Mouse (Mus musculus): ENCODE data around the gene Thap3.

The Thap3 gene

DNA sequence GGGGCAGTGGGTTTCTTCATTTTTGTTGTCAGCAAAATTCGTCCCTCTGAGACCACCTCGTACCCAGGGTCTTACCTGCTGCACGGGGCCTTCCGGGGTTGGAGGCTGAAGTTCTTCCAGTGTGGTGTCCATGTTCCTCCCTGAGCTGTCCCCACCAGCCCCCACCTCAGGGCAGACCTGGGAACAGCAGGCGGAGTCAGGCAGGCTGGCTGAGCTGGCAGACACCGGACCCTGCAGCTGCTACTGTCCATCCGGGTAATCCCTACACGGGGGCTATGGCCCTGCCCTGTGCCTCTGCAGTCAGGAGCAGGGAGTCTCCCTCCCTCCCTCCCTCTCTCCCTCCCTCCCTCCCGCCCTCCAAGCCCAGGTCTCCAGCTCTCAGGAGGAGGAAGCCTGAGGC is 5.2 kb downstream of the Thap3 start:
- no peak for DNase-seq (ENCODE audit: low read depth, low spot score)

- no peak for DNase-seq (ENCODE audit: low read depth, low spot score)
Measured at GRCm38 (mm10) chr4:151983043-151983442, 5.8 kb downstream of the Thap3 start.

DNA sequence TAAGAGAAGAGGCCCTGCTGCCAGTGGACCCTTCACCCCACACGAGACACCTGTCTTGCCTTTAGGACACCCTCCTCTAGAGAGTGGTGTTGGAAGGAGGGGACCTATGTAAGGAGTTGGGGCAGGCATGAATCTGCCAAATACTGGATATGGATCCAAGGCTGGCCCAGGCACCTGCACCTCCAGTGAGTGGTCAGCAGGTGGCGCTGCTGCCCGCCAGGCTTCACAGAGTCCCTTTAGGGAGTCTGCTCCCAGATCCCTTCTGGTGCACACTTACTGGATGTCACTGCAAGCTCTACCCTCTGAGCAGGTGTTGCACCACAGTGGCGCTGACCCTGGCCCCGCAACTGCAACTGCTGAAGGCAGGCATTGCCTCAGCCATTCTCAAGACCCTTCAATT is 7.4 kb downstream of the Thap3 start:
- no peak for DNase-seq (ENCODE audit: low read depth, low spot score)

DNA sequence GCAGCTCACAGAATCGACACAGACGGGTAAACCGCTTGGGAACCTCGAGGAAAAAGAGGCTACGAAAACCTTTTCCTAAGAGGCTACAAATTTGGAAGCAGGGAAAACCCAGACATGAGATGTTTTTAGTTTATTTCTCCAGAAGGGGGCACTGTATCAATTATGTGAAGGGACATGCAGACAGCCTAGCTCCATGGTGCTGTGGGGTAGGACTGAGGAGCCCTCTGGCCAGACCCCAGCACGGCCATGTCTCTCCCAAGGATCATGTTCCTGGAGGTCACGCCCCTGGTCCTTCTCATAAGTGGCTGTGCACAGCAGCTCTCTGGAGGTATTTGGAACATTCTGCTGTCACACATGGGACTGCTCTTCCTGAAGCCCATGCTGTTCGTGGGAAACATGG is 8.1 kb downstream of the Thap3 start:
- no peak for DNase-seq (ENCODE audit: low read depth, low spot score)

DNA sequence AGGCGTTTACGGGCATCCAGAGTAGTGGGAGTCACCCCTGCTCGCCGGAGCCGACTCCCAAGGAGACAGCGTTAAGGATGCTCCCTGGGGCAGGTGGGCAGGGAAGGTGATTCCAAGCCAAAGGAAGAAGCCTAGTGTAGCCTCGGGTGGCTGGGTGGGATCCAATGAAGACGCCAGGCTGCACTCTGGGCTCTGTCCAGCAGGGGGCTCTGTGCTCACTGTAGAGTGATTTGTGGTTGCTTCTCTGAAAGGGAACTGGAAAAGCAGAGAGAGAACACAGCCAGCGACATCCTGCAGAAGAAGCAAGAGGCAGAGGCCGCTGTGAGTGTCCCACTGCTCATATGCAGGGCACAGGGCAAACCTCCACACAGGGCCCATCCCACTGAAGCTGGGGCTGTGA is 11.0 kb downstream of the Thap3 start:
- DNase-seq (ENCODE audit: low read depth, low spot score) = peak; percentile 50

DNA sequence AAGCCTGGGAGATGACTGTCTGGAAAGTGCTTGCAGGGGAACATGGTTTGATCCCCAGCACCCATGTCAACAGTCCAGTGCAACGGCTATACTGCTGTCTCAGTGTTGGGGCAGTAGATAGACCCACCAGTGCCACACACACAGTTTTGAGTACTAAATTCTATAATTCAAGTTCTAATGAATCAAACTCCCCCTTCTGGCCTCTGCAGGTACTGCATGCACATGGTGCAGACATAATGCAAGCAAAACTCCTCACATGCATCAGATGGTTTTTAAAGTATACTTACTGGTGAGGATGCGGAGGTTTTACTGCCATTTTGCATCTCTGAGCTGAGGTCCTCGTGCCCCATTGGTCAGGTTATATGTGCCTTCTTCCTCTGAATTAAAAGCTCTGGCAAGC is 13.4 kb downstream of the Thap3 start:
- DNase-seq (ENCODE audit: low read depth, low spot score) = no peak

GRCm38 (mm10) chr4:151972221-151972967 is 16.4 kb downstream of the Thap3 start:
- no peak for DNase-seq (ENCODE audit: low read depth, low spot score)

DNA sequence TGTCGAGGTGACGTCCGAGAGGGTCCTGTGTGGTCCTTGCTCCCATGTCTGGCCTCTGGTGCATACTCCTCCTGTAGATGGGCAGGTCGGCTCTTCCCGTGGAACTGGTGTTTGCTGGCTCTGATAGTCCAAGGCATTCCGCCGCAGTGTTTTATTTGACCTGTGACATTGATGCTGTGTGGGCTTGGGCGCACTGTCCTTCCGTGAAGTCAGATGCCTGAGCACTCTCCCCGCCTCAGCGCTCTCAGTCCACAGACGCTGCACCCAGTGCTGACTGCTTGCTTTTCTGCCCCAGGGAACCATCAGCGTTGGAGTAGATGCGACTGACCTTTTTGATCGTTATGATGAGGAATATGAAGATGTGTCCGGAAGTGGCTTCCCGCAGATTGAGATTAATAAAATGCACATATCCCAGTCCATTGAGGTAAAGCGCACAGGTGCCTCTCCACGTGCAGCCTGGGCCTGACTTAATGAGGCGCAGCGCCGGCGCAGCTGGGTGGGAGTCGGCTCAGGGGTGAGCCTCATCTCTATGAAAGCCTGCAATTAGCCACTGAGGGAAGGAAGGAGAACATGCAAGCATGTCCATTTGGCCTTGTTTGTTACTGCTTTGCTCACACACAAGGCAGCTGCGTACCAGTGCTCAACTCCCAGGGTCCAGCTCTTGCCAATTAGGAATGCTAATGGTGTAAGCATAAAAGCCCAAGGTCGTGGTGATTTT is 20.4 kb downstream of the Thap3 start:
- no peak for DNase-seq (ENCODE audit: low read depth, low spot score)

DNA sequence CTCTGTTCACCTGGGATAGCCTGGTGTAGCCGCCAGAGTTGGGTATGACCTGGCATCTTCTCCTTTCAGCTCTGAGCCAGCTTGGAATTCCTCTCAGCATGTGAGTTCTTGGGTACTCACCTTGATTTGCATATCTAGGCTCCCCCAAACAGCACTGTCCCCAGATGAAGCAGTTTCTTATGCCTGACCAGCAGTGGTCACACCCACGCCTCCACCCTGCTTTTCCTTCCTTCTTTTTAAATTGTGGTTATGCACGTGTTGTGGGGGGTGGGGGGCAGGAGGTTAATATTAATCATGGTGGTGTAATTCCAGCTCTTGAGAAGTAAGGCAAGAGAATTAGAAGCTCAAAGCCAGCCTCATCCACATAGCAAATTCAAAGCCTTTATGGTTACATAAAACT is 26.0 kb downstream of the Thap3 start:
- no peak for DNase-seq (ENCODE audit: low read depth, low spot score)

DNA sequence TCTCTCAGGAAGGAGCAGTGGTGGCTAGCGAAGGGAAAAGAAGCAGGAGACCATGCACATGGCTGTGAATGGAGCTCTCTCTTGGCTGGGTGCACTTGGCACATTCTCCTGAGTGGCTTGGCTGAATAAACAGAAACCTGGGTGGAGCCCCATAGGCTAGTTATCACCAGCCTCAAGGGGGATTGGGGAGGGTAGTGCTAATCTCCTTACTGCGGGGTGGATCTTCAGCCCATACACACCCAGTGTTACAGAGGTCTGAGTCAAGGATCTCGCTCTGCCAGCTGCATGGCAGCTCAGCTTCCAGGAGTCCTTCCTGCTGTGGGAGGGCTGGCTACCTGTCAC is 28.3 kb downstream of the Thap3 start:
- DNase-seq (ENCODE audit: low read depth, low spot score) = peak; percentile 56

DNA sequence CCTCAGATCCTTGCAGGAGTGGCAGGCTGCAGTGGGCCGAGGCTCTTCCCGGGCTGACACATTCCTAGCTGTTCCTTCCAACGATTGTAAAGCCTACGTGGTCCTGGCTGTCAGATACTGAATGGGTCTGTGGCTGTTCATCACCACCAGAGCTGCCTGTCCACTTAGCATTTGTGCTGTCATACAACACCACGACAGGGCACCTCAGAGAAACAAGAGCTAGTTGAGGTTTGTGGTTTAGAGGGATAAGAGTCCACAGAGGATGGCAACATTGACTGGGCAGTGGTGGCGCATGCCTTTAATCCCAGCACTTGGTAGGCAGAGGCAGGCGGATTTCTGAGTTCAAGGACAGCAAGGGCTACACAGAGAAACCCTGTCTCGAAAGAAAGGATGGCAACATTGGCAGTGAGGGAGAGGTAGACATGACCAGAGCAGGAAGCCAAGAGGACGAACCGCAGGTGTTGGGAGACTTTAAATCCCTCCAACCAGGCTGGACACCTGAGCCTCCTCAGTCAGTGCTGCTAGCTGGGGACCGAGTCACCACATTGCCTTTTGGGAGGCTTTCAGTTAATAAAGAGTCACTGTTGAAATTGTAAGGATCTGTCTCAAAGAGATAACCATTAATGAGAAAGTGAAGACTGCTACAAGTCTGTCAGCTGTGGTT is 28.8 kb downstream of the Thap3 start:
- no peak for DNase-seq (ENCODE audit: low read depth, low spot score)

- no peak for DNase-seq (ENCODE audit: low read depth, low spot score)
Measured at GRCm38 (mm10) chr4:151957584-151958315, 31.0 kb downstream of the Thap3 start.

GRCm38 (mm10) chr4:151955791-151956190 is 33.0 kb downstream of the Thap3 start:
- DNase-seq (ENCODE audit: low read depth, low spot score) = no peak

DNA sequence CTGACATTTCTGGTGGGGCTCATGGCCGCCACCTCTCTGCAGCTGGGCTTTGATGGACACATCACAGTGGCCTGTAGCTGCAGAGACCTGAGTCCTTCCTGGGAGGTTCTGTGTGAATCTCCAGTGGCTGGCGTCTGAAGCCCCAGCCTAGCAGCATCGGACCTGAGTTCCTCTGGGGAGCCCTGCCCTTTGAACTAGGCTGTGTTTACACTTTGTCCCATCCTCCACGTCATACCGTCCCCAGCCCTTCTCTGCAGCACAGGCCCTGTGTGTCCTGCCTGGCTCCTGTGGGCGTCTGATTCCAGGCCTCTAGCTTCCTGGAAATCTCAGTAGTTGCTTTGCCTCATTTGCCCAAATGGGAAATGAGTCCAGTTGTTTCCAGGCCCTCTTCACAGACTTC is 35.6 kb downstream of the Thap3 start:
- no peak for DNase-seq (ENCODE audit: low read depth, low spot score)

GRCm38 (mm10) chr4:151948497-151949471 is 40.0 kb downstream of the Thap3 start:
- DNase-seq (ENCODE audit: low read depth, low spot score) = no peak

GRCm38 (mm10) chr4:151946211-151946610 is 42.6 kb downstream of the Thap3 start:
- DNase-seq (ENCODE audit: low read depth, low spot score) = no peak

- DNase-seq (ENCODE audit: low read depth, low spot score) = no peak
Measured at GRCm38 (mm10) chr4:151938089-151938488, 50.7 kb downstream of the Thap3 start.

- no peak for DNase-seq (ENCODE audit: low read depth, low spot score)
Measured at GRCm38 (mm10) chr4:151937441-151937840, 51.4 kb downstream of the Thap3 start.

DNA sequence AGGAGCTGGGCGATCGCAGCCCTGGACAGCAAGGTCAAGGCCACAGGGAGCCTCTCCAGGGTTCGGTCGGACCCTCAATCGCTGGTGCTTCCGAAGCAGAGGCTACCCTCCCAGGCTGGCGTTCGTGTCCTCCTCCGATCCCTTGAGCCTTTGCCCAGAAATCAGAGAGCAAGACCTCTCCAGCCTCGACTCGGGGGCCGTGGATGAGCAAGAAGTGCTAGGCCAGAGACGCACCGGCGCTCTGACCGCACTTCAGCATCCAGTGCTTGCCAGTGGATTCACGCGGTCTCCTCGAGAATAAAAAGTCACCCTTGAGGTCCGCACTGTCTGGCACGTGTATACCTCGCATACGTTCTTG is 54.6 kb downstream of the Thap3 start:
- no peak for DNase-seq (ENCODE audit: low read depth, low spot score)

DNA sequence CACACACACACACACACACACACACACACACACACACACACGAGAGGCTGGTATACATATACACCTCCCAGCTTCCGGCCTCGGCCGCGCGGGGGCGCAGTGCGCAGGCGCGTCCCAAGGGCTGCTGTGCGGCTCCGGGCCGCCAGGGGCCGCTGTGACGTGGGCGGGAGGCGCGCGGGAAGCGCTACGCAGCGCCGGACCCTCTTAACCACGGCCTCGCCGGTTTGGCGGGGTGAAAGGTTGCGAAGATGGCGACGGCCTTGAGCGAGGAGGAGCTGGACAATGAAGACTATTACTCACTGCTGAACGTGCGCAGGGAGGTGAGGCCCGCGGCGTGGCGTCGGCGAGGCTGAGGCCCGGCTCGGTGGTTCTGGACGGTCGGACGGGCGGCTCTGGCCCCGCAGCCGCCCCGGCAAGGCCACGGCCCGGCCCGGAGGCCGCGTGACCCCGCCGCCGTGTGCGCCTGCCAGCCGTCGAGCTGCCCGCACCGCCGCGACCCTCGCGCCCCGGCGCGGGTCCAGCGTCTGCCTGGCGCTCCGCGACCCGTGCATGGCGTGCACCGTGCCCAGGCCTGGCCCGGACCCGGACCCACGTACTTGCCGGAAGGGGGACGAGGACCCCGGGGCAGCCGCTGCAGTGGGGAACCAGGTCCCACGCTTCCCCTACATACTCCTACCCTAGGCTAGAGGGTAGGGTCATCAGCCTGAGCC is 55.1 kb downstream of the Thap3 start, which contains the start of gene Dnajc11:
TSS of gene Dnajc11 (plus strand) at position 187 of the 710 bp plus-strand sequence.
- peak; percentile 79 for DNase-seq (ENCODE audit: low read depth, low spot score)
